Mouse (Mus musculus) embryo, embryonic 10.5 days (tissue): Measurements from ENCODE around the gene AW549877.

Experiments
- DNase-seq: peaks from one replicate; pipeline ENCODE4 v3.0.0-alpha.2; 2015; ENCODE audit warnings: low spot score

AW549877 gene

DNA sequence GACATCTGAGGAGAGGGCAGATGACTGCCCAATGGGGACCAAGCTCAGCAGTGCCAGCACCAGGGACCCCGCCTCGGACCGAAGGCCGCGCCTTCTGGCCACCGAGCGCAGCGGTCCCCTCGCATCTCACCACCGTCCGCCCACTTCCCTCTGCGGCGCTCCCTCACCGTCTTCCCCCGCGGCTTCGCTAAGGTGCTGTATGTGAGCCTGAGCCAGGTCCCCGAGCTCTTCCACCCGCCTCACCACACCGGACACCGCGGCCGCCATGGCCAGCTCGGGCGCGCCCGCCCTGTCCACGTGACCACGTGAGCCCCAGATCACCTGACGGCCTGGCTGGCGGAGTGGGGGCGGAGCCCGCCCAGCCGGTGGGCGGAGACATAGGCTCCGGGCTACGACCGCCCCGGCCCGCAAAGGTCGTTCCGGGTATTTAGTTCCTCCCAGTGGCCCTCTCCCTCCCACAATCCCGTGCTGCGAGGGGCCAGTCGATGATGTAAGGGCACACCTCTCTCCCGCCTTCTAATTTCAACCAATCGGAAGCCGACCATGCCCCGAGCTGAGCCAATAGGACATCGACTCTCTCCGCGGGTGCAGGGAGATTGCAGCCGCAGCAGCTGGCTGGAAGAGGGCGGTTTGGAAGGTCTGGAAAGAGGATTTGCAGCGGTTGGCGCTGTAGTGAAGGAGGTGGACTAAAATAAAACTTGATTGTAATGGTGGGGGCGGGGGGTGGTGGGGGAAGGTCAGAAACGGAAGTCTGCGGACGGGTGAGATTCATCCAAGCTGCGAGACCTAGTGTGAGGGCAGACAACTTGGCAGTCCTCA, at the start of gene AW549877:
AW549877 (minus strand) TSS at position 297 of the 819 bp plus-strand sequence.
- peak; percentile 99 for DNase-seq

DNA sequence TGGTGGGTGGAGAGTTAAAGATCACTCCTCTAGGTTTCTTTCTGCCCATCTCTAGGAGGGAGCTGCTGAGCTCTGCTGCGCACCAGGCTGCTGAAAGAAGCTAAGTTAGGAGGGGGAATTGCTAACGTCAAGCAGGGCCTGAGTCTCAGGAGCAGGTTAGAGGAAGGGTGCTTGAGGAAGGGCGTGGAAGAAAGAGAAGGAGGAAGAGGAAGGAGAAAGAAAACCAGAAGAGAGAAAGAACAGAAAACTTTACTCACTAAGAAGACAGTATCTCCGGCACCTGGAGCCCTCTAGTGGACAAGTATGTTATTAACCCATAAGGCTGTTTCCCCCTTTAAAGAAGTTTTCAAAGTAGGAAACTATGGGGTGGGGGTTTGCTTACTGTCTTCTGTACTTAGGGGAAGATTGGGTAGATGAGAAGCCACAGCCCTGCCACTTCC, 47.5 kb upstream of the AW549877 start:
- peak; percentile 68 for DNase-seq

DNA sequence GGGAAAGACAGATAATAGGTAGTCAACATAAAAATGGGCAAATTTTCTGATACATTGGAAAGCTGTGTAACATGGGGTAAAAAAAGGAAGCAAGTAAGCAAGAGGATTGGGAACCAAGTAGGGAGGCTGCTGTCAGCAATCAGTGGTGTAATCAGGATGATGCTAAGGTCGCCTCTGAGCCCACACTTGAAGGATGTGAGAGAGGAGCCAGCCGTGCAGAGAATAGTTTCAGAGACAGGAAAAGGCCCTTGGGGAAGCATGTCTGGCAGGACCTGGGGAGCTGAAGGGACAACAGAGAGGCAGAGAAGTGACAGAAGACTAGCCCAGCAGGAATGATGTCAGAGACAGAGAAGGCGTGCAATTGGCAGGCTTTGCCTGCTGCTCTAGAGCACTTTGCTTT, 46.9 kb upstream of the AW549877 start:
- no peak for DNase-seq

DNA sequence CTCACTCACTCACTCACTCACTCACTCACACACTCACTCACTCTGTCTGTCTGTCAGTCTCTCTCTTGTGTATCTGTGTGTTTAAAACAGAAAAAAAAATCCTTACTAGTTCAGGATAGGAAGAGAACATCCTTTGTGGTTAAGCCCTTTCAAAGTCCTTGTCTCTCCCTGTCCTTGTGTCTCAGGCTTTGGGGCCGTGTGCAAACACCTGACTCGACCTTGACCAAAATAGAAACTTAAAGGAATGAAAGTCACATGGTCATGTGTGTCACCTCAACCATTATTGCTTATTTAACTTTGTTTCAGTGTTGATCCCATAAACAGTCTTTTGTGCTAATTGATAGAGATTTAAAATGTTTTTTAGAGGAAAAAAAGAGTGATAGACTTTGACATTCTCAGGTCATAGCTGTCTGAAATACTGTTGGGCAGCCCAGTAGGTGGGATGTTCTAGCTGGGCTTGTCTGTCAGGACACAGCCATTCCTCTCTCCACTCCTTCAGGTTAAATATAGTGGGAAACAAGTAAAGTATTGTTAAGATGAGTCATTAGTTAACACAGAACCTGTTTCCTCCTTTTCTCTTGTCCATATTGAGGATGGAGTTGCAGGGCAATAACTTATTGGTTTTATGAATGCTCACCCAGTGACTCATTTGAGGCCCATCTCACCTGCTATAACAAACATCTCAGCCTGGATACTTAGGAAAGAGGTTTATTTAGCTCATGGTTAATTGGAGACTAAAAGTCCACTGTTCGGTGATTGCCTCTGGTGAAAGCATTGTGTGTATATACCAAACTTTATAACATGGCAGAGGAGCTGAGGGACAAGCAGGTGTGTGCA, 37.8 kb upstream of the AW549877 start:
- no peak for DNase-seq

DNA sequence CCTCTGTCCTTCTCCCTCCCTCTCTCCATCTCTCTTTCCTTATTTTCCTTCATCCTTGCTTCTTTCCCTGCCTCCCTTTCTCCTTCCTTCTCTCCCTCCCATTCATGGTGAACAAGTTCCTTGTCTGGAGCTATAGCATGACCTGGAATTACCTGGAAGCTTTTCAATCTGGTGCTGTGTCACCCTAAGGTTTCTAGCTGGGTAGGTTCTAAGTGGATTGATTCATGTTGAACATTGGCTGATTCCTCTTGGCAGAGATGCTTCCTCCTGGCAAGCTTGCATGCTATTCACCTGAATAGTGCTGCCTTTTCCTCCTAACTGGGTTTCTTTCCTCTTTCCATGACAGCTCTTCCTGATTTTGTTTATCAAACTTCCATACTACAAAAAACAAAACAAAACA, 33.4 kb upstream of the AW549877 start:
- DNase-seq = no peak

DNA sequence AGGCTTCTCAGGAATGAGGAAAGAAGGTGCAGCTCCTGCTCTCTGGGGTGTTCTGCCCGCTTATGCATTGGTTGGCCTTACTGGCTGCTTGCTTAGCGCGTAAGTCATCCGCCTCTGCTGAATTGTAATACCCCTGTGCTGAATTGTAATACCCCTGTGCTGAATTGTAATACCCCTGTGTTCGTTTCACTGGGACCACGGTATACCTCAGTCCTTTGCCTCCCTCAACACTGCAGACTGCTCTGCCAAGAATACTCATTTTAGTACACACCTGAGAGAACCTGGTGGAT, 32.8 kb upstream of the AW549877 start:
- DNase-seq = no peak

DNA sequence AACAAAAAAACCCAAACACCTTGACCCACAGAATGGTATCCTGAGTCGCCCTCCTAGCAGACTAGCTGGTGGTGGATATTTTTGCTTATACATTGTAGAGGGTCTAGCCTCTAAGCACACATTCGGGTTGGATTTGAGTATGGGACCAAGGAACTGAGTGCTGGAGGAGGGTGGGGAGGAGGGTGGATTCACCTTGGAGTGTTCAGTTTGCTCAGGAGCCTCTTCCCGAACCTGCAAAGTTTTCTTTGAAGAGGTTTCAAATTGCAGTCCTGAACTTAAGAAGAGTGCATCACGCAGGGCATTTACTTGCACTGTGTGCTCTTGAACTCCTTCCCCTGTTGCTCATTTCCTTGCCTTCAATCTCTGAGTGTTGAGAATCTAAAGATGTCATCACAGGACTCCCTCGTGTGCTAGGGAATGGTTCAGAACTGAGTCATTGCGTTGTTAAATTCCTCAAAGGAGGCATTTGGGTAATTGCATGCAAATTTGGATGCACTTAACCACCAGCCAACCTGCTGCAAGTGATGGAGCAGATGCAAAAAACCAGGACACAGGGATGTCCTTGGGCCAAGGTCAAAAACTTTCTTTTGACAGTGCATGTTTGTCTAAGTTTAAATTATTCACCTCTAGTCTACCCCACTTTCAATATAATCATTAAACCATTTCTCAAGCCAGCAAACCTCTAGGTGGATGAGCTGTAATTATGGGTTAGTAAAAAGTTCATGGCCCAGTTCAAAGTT, 32.3 kb upstream of the AW549877 start:
- DNase-seq = peak; percentile 29

DNA sequence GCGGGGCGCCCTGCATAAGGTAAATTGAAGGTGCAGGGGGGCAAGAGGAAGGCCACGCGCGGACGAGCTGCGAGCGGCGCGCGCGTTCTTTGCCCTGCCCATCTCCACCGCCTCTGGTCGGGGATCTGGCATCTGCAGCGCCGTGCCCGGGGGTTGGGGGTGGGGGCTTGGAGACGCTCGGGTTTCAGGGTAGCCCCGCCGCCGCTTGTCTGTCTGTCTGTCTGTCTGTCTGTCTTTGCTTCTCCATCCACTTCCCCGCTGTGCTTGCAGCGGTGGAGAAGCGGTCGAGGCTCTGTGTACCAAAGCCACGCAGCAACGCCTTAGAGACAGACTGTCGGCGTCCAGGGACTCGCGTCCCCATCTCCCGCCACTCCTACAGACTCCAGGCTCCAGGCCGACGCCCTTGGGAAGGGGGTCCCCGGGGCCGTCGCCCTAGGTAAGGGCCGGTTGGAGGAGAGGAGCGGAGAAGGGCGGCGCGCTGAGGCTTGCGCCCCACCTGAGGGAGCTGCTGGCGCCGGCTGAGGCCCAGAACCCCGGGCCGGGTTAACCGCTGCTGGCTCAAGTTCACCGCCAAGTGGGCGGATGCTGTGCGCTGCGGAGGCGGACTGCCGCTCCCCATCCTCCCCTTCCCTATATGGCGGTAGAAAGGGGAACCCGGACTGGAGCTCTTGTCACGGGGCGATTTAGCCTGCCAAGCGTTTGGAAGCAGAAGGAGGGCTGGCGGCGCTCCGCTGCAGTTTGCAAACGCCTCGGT, 31.5 kb upstream of the AW549877 start:
- peak; percentile 83 for DNase-seq

DNA sequence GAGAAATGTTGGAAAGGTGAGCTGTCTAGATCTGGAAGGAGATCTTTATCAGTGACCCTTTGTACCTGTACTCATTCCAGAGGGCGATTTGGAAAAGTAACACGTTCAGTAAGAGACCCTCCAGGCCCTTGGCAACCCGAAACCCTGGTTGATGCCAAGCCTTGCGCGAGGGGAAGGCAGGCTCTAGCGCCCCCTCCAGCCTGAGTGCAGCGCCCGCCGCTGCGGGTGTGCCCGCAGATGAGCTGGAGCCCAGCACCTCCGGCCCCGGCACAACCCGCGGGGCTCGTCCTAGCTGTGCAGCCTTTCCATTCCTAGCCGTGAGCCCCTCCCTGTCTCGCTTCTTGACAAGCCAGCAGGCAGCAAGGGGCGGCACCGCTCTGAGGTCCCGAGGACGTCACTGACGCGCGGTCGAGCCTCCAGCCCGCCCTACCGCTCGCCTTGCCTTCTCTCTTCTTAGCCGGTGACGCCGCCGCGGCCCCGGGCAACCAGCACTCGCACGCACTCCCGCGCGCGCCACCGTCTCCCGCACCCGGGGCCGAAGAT, 30.8 kb upstream of the AW549877 start, which contains the start of gene Oxct1:
Oxct1 (plus strand) TSS at position 153 of the 543 bp plus-strand sequence.
- peak; percentile 91 for DNase-seq

DNA sequence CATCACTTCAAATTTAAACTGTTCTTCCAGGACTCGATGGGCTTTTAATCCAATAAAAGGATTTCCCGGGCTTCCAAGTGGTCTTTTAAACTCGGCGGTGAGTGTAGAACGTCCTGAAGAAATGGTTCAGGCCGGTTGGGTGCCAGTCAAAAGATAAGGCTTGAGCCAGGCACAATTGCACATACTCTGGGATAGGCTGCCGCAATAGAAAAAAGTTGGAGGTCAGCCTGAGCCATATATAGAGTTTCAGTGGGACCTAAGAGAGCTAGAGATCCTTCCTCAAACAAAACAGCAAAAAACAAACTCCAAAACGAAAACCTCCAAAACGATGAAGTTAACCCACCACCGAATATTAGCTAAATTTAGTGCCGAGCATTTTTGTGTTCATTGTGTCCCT, 30.0 kb upstream of the AW549877 start:
- no peak for DNase-seq

DNA sequence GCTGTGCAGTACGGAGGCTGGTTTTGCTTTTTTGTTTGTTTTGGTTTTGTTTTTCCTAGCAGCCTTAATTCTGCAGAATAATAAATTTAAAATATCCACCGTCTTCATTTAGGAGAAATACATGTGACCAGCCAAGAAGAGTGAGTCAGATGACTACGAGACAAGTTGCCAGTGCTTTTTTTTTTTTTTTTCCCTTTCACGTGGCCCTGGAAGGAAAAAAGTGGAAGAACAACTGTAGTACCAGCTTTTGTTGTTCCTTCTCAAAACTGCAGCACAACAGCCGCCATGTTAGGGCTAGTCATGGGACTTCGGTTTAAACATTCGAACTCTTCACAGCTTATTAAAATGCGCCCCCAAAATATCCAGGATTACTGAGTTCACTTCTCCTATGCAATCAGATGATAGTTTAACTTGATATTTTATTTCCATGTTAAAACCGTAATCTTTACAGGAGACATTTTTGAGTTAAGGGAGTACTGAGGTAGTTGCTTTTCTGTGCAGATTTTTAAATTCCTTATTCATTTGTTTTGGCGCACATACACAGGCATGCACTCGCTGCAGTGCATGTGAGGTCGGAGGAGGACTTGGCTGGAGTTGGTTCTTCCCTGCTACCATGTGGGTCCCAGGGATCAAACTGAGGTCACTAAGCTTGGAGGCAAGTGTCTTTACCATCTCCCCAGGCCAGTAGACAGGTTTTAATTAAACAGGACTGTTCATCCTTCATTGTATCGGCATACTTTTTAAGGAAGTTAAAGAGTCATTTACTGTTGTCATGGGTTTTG, 29.4 kb upstream of the AW549877 start:
- no peak for DNase-seq

DNA sequence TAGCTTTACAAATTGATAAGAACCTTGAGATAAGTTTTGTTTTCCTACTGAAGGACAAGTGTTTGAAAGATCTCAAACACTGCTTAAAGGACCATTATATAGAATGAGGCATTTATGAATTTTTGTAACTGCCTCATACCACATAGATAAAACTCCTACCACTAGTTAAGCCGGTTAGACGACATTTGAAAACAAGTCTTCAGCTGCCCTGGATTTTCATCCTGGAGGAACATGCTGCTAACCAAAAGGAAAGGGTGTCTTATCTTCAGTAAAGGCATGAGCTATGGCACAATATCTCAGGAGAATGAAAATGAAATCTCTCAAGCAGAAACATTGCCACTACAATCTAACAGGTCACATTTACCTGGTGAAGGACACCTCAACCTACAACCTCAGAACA, 28.2 kb upstream of the AW549877 start:
- no peak for DNase-seq

DNA sequence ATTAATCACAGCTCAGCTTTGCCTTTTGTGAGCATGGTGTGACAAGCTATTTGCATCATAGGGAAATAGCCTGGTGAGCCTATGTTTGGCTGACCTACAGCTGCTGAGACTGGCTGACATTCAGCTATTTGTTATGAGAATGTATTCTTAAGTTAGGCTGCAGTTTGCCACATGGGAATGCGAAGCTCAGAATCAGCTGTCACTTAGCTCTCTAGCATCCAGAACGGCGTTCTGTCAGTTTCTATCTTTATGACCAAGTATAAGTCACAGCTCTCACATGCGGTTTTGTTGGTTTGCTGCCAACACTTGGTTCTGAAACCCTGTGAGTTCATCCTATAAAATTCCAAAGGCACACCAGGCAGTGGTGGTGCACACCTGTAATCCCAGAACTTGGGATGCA, 25.2 kb upstream of the AW549877 start:
- DNase-seq = no peak

DNA sequence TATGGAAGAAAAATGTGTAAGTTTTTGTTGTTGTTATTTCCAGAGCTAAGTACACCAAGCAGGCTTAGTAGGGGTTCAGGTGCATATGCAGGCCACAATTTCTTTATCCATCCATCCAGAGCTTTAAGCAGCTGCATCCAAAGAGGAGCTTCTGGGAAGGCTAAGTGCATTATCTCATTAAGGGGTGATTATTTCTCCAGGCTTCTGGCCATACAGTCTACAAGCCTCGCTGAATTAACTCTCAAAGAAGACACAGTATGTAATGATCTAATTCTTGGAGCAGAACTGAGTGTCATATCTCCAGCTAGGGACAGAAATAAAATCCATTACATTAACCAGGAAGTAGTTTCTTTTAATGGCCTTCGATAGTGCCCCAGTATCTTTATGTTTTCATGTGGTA, 18.3 kb upstream of the AW549877 start:
- no peak for DNase-seq

DNA sequence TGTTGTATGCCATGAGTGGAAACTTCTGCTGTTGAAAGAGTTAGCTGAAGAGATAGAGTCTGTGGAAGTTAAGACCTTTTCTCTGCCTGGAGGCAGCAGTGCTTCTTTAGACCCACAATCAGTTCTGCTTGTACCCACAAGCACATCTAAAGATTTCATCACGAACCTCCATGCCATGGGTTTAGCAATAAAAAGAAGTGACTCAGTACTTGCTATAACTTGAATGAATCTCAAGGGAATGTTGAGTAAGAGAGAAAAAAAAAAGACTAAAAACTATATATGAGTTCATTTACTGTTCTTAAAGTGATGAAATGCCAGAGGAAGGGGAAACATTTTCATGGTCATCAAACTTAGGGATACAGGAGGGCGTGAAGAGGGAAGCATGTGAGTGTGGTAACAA, 5.0 kb upstream of the AW549877 start:
- no peak for DNase-seq

DNA sequence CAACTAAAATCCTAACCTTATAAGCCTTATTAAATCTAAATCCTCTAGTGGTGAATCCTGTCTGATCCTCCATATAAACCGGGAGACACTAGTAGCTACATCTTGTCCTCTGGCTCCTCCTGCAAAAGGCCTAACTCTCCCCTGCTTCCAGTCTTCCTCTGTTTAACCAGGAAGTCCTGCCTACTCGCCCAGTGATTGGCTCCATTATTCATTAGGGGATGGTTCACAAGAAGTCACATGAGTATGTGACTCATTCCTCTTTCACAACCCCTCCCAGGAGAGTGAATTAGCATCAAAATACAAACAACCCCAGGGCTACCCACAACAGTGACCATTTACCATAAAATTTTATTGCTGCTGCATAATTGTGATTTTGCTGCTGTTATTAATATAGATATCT, 3.6 kb upstream of the AW549877 start:
- DNase-seq = no peak

DNA sequence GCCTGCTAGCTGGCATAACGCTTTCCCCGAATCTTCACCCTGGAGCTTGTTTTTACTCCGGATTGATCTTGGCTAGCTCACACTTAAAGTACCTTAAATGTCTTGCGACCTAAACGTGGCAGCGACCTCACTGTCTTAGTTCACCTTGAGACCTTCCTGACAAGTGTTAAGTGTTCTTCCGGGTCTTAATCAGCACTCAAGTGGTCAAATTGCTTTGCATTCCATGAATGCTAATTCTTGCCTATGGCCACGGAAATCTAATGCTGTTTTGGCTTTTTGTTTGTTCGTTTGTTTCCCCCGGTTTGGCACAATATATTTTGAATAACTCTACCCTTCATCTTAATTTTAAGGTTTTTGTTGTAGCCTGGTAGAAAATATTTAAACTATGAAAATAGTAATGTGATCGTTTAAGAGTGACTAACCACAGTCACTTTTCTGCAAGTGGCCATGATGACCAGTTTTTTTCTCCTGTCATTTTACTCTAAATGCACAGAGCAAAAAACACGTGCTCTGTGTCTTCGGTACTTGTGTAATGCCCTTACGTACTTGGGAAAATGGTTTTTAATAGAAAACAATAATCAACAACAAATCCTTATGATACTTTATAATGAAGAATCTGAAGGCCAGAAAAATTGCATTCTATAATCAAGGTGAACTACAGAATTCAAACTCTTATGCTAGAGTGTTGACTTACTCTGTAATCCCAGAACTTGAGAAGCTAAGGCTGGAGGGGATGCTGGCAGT, 895 bp upstream of the AW549877 start:
- peak; percentile 5 for DNase-seq

DNA sequence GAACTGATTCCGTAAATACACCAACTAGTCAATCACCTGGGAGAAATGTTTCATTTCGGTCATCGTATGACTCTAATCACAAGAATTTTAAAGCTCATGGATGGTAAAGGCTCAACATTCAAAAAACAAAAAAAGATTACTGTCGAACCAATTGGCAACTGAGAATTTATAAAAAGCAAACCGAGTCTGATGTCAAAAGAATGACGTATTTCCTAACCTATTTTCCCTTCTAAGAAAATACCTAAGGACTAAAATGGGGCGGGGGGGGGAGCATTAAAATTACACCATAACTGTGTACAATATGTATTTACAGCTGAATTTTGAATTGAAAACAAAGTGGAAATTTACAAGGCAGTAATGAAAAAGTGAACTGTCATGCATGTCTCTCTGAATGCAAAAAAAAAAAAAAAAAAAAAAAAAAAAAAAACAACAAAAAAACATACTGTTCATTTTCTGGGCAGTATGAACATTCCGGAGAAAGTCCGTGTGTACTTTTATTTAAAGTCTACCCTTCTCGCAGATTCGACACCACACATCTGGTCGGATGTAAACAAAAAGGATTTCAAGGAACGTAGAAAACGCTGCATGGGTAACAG, 594 bp downstream of the AW549877 start:
- no peak for DNase-seq

DNA sequence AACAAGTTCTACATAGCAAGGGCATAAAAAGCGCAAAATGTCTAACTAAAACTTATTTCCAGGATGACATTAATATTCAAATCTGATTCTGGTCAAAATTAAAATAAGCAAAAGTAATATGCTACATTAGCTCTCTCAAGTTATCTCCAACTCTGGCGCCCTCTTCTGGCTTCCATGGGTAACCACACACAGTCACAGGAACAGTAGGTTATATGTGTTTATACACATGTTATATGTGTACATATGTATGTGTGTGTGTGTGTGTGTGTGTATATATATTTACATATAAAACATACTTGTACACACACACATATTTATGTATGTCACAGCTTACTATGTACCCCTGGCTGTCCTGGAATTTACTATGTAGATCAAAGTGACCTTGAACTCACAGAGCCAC, 7.6 kb downstream of the AW549877 start:
- peak; percentile 64 for DNase-seq

DNA sequence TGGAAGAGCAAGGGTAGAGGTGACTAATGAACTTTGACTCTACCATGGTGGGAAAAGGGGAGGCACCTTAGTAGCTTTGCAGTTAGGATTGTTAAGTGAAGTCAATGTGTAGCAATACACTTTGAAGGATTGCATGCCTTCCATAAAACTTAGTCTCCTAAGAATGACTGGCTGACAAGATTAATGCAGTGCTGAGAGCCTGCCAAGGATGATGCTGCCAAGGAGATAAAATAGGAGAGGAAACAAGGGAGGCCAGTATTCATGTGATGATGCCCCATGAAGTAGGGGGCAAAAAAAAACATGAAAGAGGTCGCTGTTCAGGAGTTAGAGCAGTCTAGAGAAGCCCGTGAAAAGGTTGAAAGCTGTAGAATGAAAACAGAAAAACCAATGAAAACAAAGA, 10.7 kb downstream of the AW549877 start:
- DNase-seq = no peak
